Mouse (Mus musculus) gastrocnemius, adult 2 months (tissue): ENCODE results near the gene 2610002M06Rik. TPM values are rescaled to one million over a fixed set of nuclear protein-coding genes. Genes with fewer than 3 reads are reported as not detected.
A peak's percentile ranks its signal among the peaks of the same experiment; 100 is the strongest.

Experiments used
- DNase-seq: peaks from one replicate; pipeline ENCODE4 v3.0.0; 2022
- H3K27ac ChIP-seq: fragments of 200-600 bp; 2 replicates; pipeline ENCODE4 v1.8.1; 2022; ENCODE audit warnings: mild to moderate bottlenecking
- H3K4me3 ChIP-seq: fragments of 200-600 bp; 2 replicates; pipeline ENCODE4 v1.8.1; 2022; ENCODE audit warnings: mild to moderate bottlenecking, moderate library complexity
- CTCF ChIP-seq: fragments of 200-600 bp; IDR thresholded peaks from 2 replicates; pipeline ENCODE4 v1.8.1; 2022; ENCODE audit warnings: antibody characterized with exemption, mild to moderate bottlenecking, moderate library complexity
- intact Hi-C: fragments of 180-260 bp; cut with DNase I; formaldehyde crosslinking; loops from one replicate; pipeline ENCODE4 v1.15.1; 2025
- long read RNA-seq, 2 experiments: library from polyadenylated mRNA; stranded (forward); transcript quantifications; one replicate each; pipeline ENCODE4 v2.0.0; 2021
- total RNA-seq, 2 experiments: library from RNA; stranded (reverse); gene quantifications; 2 replicates each; pipeline ENCODE4 v1.2.3; 2021

The 2610002M06Rik gene
- total RNA-seq, result 1 to 10 TPM; 4.1 to 4.5 TPM
- long read RNA-seq, experiment 1, full-length matches to known transcripts, result 3 of 3 reads
- long read RNA-seq, experiment 1, partial matches to known transcripts, result 0 of 3 reads
- long read RNA-seq, experiment 1, other reads (novel, unspliced or antisense), result 0 of 3 reads
- long read RNA-seq, experiment 2, full-length matches to known transcripts, result 1 of 1 reads
- long read RNA-seq, experiment 2, partial matches to known transcripts, result 0 of 1 reads
- long read RNA-seq, experiment 2, other reads (novel, unspliced or antisense), result 0 of 1 reads

DNA sequence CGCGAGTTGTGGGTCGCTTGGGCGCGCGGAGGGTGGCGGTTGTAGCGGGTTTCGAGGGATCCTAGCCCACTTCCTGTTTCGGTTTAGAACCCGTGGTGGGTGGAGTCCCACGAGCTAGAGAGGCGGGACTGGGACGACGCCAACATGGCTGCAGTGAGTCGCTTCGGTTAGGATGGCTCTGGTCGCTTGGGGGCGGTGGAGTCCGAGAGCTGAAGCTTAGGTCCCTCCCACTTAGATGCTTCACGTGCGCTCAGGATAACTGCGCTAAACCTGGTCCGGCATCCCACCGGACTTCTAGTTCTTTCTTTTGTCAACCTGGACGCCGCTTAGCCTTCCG lies at the start of gene 2610002M06Rik:
TSS of gene 2610002M06Rik (minus strand) at position 117 of the 337 bp plus-strand sequence.
- peak; percentile 92 for DNase-seq
- H3K27ac ChIP-seq, result peak within 1 kb of the TSS; percentile 80
- peak; percentile 70 for TF ChIP-seq CTCF
- intact Hi-C loops, result loop anchor here (5.0 kb wide), 1 partner anchor 721 kb away; no protein-coding TSS in a partner anchor
- peak within 1 kb of the TSS; percentile 81 for H3K4me3 ChIP-seq

GRCm38 (mm10) chrX:107858165-107858564 lies 42.0 kb upstream of the 2610002M06Rik start:
- TF ChIP-seq CTCF, result no peak
- intact Hi-C loops, result no loop called here
- Histone ChIP-seq H3K4me3 (no peak overlapping the region), H3K27ac (no peak overlapping the region)
- no peak for DNase-seq

DNA sequence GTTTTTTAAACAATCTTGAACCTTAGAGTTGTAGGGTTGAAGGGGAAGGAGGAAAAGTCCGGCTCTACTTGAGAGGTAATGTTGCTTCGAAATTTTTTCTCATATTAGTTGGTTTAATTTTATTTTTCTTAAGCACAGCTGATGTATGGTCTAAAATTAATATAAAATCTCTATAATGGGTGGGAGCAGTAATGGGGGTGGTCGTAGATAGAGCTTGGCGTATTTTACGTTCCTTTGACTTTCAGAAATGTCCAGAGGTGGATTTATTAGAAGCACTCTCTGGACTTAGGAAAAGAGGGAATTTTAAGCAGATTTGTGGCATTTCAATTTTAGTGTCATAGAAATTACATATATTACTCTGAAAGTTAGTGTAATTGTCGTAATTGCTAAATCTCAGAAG lies 592 bp upstream of the 2610002M06Rik start:
- no peak for TF ChIP-seq CTCF
- Histone ChIP-seq H3K27ac (no peak overlapping the region), H3K4me3 (no peak overlapping the region; the same call in 1 of the 2 replicates)
- intact Hi-C loops, result loop anchor here (5.0 kb wide), 1 partner anchor 721 kb away; no protein-coding TSS in a partner anchor
- no peak for DNase-seq

DNA sequence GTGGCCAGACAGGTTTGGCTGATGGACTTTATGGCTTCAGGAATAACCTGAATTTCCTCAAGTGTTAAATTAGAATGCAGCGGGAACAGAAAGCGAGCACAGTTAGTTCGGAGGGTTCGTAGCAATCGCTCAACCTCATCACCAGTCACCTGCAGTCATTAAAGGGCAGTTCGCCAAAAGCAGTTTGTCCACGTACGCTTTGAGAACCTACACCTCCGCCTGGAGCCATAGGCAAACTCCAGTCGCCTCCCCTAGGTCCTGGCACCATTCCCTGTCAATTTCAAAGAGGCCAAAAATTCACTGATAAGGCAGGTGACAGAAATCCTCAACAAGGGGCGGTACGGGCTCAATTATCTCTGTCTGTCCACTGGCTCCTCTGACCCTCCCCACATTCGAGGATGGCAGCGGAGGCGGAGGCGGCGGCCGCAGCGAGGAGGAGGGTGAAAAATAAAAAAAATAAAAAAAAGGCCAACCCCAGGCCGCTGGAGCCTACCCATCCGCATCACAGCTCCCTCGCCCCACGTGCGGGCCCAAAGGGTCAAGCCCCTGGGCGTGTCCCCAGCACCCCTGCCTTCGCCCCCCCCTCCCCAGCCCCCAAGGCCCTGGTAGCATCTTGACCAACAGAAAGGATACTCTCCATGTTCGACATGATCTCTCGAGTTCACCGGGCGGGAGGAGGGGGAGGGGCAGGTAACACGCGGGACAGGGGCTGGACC lies 474 bp downstream of the 2610002M06Rik start:
- peak overlapping the region; percentile 81 for H3K4me3 ChIP-seq
- intact Hi-C loops, result loop anchor here (5.0 kb wide), 1 partner anchor 722 kb away; no protein-coding TSS in a partner anchor
- no peak for DNase-seq
- H3K27ac ChIP-seq, result peak overlapping the region; percentile 80
- no peak for TF ChIP-seq CTCF

- no peak for DNase-seq
- Histone ChIP-seq H3K27ac (no peak overlapping the region), H3K4me3 (no peak overlapping the region)
- no peak for TF ChIP-seq CTCF
- intact Hi-C loops, result no loop called here
These were observed 4.0 kb downstream of the 2610002M06Rik start for GRCm38 (mm10) chrX:107812120-107812519.

- intact Hi-C loops, result no loop called here
- TF ChIP-seq CTCF, result no peak
- no peak overlapping the region for H3K27ac ChIP-seq
- no peak overlapping the region for H3K4me3 ChIP-seq
- DNase-seq, result no peak
These were observed 19.2 kb downstream of the 2610002M06Rik start for GRCm38 (mm10) chrX:107796919-107797318.

- no peak for DNase-seq
- intact Hi-C loops, result no loop called here
- H3K4me3 ChIP-seq, result no peak overlapping the region
- no peak overlapping the region for H3K27ac ChIP-seq
- no peak for TF ChIP-seq CTCF
These were observed 20.3 kb downstream of the 2610002M06Rik start for GRCm38 (mm10) chrX:107795785-107796184.

DNA sequence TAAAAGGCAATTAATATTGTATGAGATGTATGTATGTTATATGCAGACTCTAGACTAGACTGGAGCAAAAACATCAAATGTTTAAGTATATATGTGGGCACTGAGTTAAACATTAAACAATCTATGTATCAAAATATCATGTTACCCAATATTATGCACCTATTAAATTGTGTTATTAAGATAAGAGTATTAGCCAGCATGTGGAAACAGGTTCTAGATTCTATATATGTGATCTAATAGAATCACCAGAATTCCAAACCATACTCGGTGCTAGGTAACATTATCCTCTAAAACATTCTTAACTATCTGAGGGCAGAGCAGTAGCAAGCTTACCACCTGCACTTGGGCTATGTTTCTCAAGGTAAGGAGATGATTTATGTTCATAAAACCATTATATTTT lies 23.8 kb downstream of the 2610002M06Rik start, which contains the start of gene Tent5d:
TSS of gene Tent5d (plus strand) at position 301 of the 400 bp plus-strand sequence.
- H3K4me3 ChIP-seq, result no peak within 1 kb of the TSS
- no peak for TF ChIP-seq CTCF
- no peak for DNase-seq
- no peak within 1 kb of the TSS for H3K27ac ChIP-seq
- intact Hi-C loops, result loop anchor here (5.0 kb wide), 1 partner anchor 1220 kb away; the partner anchor contains the start of gene Hmgn5

DNA sequence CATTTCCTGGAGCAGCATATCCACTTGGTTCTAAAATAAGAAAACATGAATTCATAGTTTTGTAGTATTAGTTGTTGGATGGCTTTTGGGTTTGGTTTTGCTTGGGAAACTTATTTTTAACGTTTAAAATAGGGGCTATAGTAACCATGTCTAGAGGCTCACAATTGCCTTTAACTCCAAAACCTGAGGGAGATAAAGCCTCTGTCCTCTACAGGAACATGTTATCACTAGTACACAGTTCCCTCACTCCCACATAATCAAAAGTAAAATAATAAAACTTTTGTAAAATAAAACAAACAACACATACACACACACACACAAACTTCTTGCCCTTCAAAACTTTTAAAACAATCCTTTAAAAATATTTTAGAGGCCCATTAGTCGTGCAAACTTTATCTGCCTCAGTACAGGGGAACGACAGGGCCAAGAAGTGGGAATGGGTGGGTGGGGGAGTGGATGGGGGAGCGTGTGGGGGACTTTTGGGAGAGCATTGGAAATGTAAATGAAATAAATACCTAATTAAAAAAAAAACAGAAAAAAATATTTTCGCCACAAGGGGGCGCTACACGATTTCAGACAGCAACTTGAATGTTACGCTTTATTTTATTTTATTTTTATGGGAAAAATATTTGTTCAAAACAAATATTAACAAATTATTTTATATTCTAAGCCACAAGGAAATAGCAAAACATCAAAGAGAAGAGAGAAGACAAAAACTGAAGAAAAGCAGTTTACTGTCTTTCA lies 25.2 kb downstream of the 2610002M06Rik start:
- DNase-seq, result no peak
- intact Hi-C loops, result loop anchor here (5.0 kb wide), 1 partner anchor 1221 kb away; the partner anchor contains the start of gene Hmgn5
- TF ChIP-seq CTCF, result peak; percentile 51
- no peak overlapping the region for H3K4me3 ChIP-seq
- no peak overlapping the region for H3K27ac ChIP-seq

- intact Hi-C loops, result loop anchor here (5.0 kb wide), 1 partner anchor 1222 kb away; the partner anchor contains the start of gene Hmgn5
- DNase-seq, result no peak
- no peak for TF ChIP-seq CTCF
- no peak overlapping the region for H3K4me3 ChIP-seq
- no peak overlapping the region for H3K27ac ChIP-seq
These were observed 26.0 kb downstream of the 2610002M06Rik start for GRCm38 (mm10) chrX:107790136-107790535.

GRCm38 (mm10) chrX:107767896-107768295 lies 48.2 kb downstream of the 2610002M06Rik start:
- intact Hi-C loops, result no loop called here
- no peak for DNase-seq
- Histone ChIP-seq H3K27ac (no peak overlapping the region), H3K4me3 (no peak overlapping the region)
- no peak for TF ChIP-seq CTCF

Other genes starting within 250 kb of the 2610002M06Rik start
- gene Tbx22, start 148.4 kb downstream of the 2610002M06Rik start, total RNA-seq, result not detected
- gene Tent5d, start 23.7 kb downstream of the 2610002M06Rik start, total RNA-seq, result not detected
- gene Gm732, start 132.1 kb upstream of the 2610002M06Rik start, total RNA-seq, result not detected